Comparison of ENCODE assay signal across 9 mouse cellular contexts in the genomic region with DNA sequence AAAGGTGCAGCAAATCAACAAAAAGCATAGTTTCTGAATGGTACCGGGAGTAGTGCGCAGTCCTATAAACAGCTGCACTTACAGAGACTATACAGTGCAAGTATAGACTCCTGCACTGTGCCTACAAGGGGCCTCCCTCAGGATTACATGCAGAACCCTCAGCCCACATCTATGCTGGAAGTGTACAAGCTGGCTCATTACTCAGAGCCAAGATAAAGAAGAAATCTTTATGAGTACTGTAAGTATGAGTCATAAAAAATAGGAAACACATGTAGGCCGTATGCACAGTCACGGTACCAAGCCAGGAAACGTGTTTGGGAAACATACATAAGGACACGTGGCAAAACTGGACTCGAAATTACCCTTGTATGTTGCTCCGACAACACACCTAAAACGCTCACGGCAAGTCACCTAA.
A peak's percentile ranks its signal among the peaks of the same experiment; 100 is the strongest.
DNase-seq lines count a peak whose midpoint lies in the region; ATAC-seq and TF ChIP-seq lines count a peak whose summit lies in the region.
"Had no signal": no experiment of that assay in that cellular context is flagged by ENCODE, and none has a peak within 500 bp of the region (broad histone marks: within the 10 kb centered on the region; RNA-seq: fewer than 3 reads in every experiment).

No protein-coding gene starts in this region.

- no peak overlapping the region for H3K4me3 ChIP-seq in heart, embryonic 15.5 days
- H3K4me3 ChIP-seq in lung, postnatal 0 days (ENCODE audit: low read depth, low read length): no peak overlapping the region
- H3K4me3 ChIP-seq in intestine, embryonic 16.5 days (ENCODE audit: low read length): no peak overlapping the region
- H3K4me3 ChIP-seq in stomach, postnatal 0 days (ENCODE audit: low read depth, low read length): no peak overlapping the region

- no peaks in the 10 kb centered on the region for H3K36me3 ChIP-seq in heart, embryonic 15.5 days
- H3K36me3 ChIP-seq in lung, postnatal 0 days (ENCODE audit: insufficient read depth, low read length): no peaks in the 10 kb centered on the region
- H3K36me3 ChIP-seq in intestine, embryonic 16.5 days (ENCODE audit: control insufficient read depth, insufficient read depth, low read length): no peaks in the 10 kb centered on the region
- H3K36me3 ChIP-seq in stomach, postnatal 0 days (ENCODE audit: control insufficient read depth, insufficient read depth, low read length): no peaks in the 10 kb centered on the region

- no peak for TF ChIP-seq CTCF in lung, postnatal 0 days (IDR thresholded peaks at IDR 0.05)
- TF ChIP-seq CTCF in stomach, postnatal 0 days (IDR thresholded peaks at IDR 0.05; ENCODE audit: low read depth): no peak

- no peaks in the 10 kb centered on the region for H3K27me3 ChIP-seq in heart, embryonic 15.5 days
- no peaks in the 10 kb centered on the region for H3K27me3 ChIP-seq in lung, postnatal 0 days (replicated peaks; ENCODE audit: insufficient read depth, low read length)
- no peaks in the 10 kb centered on the region for H3K27me3 ChIP-seq in intestine, embryonic 16.5 days (replicated peaks; ENCODE audit: control insufficient read depth, insufficient read depth, low read length)
- no peaks in the 10 kb centered on the region for H3K27me3 ChIP-seq in stomach, postnatal 0 days (ENCODE audit: control insufficient read depth, insufficient read depth, low read length)

- peaks cover 39% of the 10 kb centered on the region for H3K4me1 ChIP-seq in heart, embryonic 15.5 days (replicated peaks)
- H3K4me1 ChIP-seq in lung, postnatal 0 days (ENCODE audit: insufficient read depth, low read depth, low read length): peaks cover 8% of the 10 kb centered on the region; the same call in 1 of the 2 replicates
- H3K4me1 ChIP-seq in intestine, embryonic 16.5 days (ENCODE audit: control insufficient read depth, insufficient read depth, low read length): peaks cover 45% of the 10 kb centered on the region
- peaks cover 10% of the 10 kb centered on the region; the same call in 1 of the 2 replicates for H3K4me1 ChIP-seq in stomach, postnatal 0 days (replicated peaks; ENCODE audit: control insufficient read depth, insufficient read depth)

- H3K9me3 ChIP-seq in heart, embryonic 15.5 days (replicated peaks): no peaks in the 10 kb centered on the region
- no peaks in the 10 kb centered on the region for H3K9me3 ChIP-seq in lung, postnatal 0 days (ENCODE audit: low read length)
- no peaks in the 10 kb centered on the region for H3K9me3 ChIP-seq in intestine, embryonic 16.5 days (ENCODE audit: control insufficient read depth, low read length)
- no peaks in the 10 kb centered on the region for H3K9me3 ChIP-seq in stomach, postnatal 0 days (ENCODE audit: control insufficient read depth, low read length)

- TF ChIP-seq EP300 in lung, postnatal 0 days (IDR thresholded peaks at IDR 0.05): no peak; the same call in 1 of the 2 replicates
- TF ChIP-seq EP300 in stomach, postnatal 0 days (optimal IDR thresholded peaks at IDR 0.05): no peak

- H3K4me2 ChIP-seq in heart, embryonic 15.5 days: no peak overlapping the region
- H3K4me2 ChIP-seq in lung, postnatal 0 days (replicated peaks; ENCODE audit: low read depth, low read length): no peak overlapping the region
- peak overlapping the region; percentile 9; the same call in 1 of the 2 replicates for H3K4me2 ChIP-seq in intestine, embryonic 16.5 days (ENCODE audit: low read depth, low read length)
- no peak overlapping the region for H3K4me2 ChIP-seq in stomach, postnatal 0 days (replicated peaks; ENCODE audit: low read depth)

- 0 out of 2 replicates have a peak, but pooled peaks have one; percentile 18 for ATAC-seq in heart, embryonic 15.5 days (replicated peaks; ENCODE audit: insufficient number of reproducible peaks, insufficient read depth, low FRiP score, low read depth)
- peak; percentile 35 for ATAC-seq in lung, postnatal 0 days
- ATAC-seq in intestine, embryonic 16.5 days: peak; percentile 92
- ATAC-seq in stomach, postnatal 0 days (ENCODE audit: low FRiP score, low TSS enrichment): peak; percentile 91
- ATAC-seq: hindbrain, postnatal 0 days had no signal

- peak overlapping the region; percentile 53; the same call in 1 of the 2 replicates for H3K27ac ChIP-seq in heart, embryonic 15.5 days
- 0 out of 2 replicates have a peak overlapping the region, but pooled peaks have one; percentile 43 for H3K27ac ChIP-seq in lung, postnatal 0 days (ENCODE audit: low read length)
- peak overlapping the region; percentile 40 for H3K27ac ChIP-seq in intestine, embryonic 16.5 days (ENCODE audit: low read length)
- peak overlapping the region; percentile 45; the same call in 1 of the 2 replicates for H3K27ac ChIP-seq in stomach, postnatal 0 days (replicated peaks)
- H3K27ac ChIP-seq: hindbrain, postnatal 0 days had no signal

- H3K9ac ChIP-seq in heart, embryonic 15.5 days: no peak overlapping the region
- no peak overlapping the region for H3K9ac ChIP-seq in lung, postnatal 0 days (replicated peaks; ENCODE audit: low read depth)
- no peak overlapping the region for H3K9ac ChIP-seq in intestine, embryonic 16.5 days (ENCODE audit: low read depth, low read length)
- no peak overlapping the region for H3K9ac ChIP-seq in stomach, postnatal 0 days (ENCODE audit: low read length)

- WGBS in heart, embryonic 15.5 days: 67% methylated on average over 10 of the region's 10 CpGs
- whole genome bisulfite sequencing in lung, postnatal 0 days: 51% methylated on average over 10 of the region's 10 CpGs
- WGBS in intestine, embryonic 16.5 days: 47% methylated on average over 10 of the region's 10 CpGs
- WGBS in stomach, postnatal 0 days: 27% methylated on average over 10 of the region's 10 CpGs

- no peak for DNase-seq in heart, adult 18-20 months
- peak; percentile 54 for DNase-seq in lung, postnatal 0 days (ENCODE audit: low spot score)
- no peak for DNase-seq in lung, postnatal 10 days
- peak; percentile 29 for DNase-seq in stomach, postnatal 0 days (ENCODE audit: low spot score)
- no peak for DNase-seq in spleen, adult 18-20 months
- no peak for DNase-seq in spleen, postnatal 36 days (ENCODE audit: low spot score in 2 of 2)

Comparison
In these comparisons a context has a peak if more than half of its experiments do, and no peak if none do; other contexts are left out.
1. DNase-seq: peak in lung, postnatal 0 days (single experiment) and stomach, postnatal 0 days (single experiment); none in heart, adult 18-20 months (0 of 2), lung, postnatal 10 days (single experiment), spleen, adult 18-20 months (0 of 2) and spleen, postnatal 36 days (0 of 2).
2. ATAC-seq: peak in every context shown above with its lines; median percentile 92 in intestine, embryonic 16.5 days; 91 in stomach, postnatal 0 days; 35 in lung, postnatal 0 days; 18 in heart, embryonic 15.5 days.
3. Peak in every context shown above with its lines, with median percentiles within 50 percentile points of each other: H3K27ac ChIP-seq.